In the genomic region with DNA sequence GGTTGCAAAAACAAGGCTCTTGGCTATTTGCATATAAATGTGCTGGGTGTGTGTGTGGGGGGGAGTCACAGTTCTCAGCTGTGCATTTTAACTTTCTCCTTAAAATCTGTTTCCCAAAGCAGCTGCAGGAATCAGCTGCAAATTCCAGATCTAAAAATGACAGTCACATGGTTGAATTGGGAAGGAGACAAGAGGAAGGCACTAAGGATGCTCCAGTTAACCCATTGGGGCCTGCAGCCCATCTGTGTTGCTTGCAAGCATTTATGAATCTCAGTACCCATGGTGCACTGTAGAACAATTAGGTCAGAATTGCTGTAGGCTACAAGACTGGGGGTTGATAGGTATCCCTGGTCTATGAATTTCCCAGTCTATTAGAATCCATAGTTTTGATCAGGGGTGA, we compare ENCODE assay signal across 16 mouse cellular contexts.
DNase-seq lines count a peak whose midpoint lies in the region; ATAC-seq and TF ChIP-seq lines count a peak whose summit lies in the region.
"Had no signal": no experiment of that assay in that cellular context is flagged by ENCODE, and none has a peak within 500 bp of the region (broad histone marks: within the 10 kb centered on the region; RNA-seq: fewer than 3 reads in every experiment).

No protein-coding gene starts in this region.

- no peak overlapping the region for H3K9ac ChIP-seq in forebrain, embryonic 13.5 days
- no peak overlapping the region for H3K9ac ChIP-seq in midbrain, embryonic 11.5 days (ENCODE audit: low read length)
- H3K9ac ChIP-seq in midbrain, embryonic 16.5 days (ENCODE audit: low read depth, low read length), result no peak overlapping the region
- H3K9ac ChIP-seq: heart, embryonic 13.5 days; hindbrain, embryonic 13.5 days had no signal

- H3K27me3 ChIP-seq in forebrain, embryonic 13.5 days, result no peaks in the 10 kb centered on the region
- 0 out of 2 replicates have a peak, but pooled peaks cover 4% of the 10 kb centered on the region for H3K27me3 ChIP-seq in forebrain, embryonic 10.5 days (ENCODE audit: poor library complexity, severe bottlenecking)
- H3K27me3 ChIP-seq in midbrain, embryonic 11.5 days (ENCODE audit: control insufficient read depth, insufficient read depth, low read length), result no peaks in the 10 kb centered on the region
- H3K27me3 ChIP-seq in midbrain, embryonic 16.5 days (ENCODE audit: control insufficient read depth, insufficient read depth, low read depth, low read length), result no peaks in the 10 kb centered on the region
- no peaks in the 10 kb centered on the region for H3K27me3 ChIP-seq in cerebellum, adult 2 months (ENCODE audit: control insufficient read depth, insufficient read depth, low read length)
- H3K27me3 ChIP-seq: heart, embryonic 13.5 days; hindbrain, embryonic 13.5 days; Patski had no signal

- DNase-seq in forebrain, embryonic 10.5 days (ENCODE audit: extremely low spot score, low spot score), result no peak
- DNase-seq in midbrain, embryonic 11.5 days (ENCODE audit: low spot score, missing footprints), result peak; percentile 72
- DNase-seq in layer of hippocampus, adult 8-10 months (ENCODE audit: low spot score in 2 of 2), result peak; percentile 25 to 33
- DNase-seq in right cerebral cortex, postnatal 10 days (ENCODE audit: low spot score in 2 of 2), result peak; percentile 50 to 79
- DNase-seq in adrenal gland, postnatal 14 days, result no peak
- no peak for DNase-seq in cerebellum, adult 2 months
- DNase-seq: cerebellum, adult 9-10 months; gastrocnemius, postnatal 36 days; kidney, postnatal 36 days; lung, adult 18-20 months had no signal

- peak; percentile 50 for ATAC-seq in forebrain, embryonic 13.5 days
- ATAC-seq in midbrain, embryonic 11.5 days (ENCODE audit: low FRiP score), result no peak
- ATAC-seq in midbrain, embryonic 16.5 days, result no peak
- ATAC-seq: intestine, postnatal 0 days; Patski had no signal

- no peak for TF ChIP-seq POLR2A in cerebellum, adult 2 months (IDR thresholded peaks at IDR 0.05; ENCODE audit: borderline replicate concordance, insufficient read depth, low read length)

- H3K4me1 ChIP-seq in forebrain, embryonic 13.5 days, result peaks cover 12% of the 10 kb centered on the region; the same call in 1 of the 2 replicates
- H3K4me1 ChIP-seq in forebrain, embryonic 10.5 days, result peaks cover 9% of the 10 kb centered on the region; the same call in 1 of the 2 replicates
- H3K4me1 ChIP-seq in midbrain, embryonic 11.5 days (ENCODE audit: control insufficient read depth, insufficient read depth, low read length), result no peaks in the 10 kb centered on the region
- H3K4me1 ChIP-seq in midbrain, embryonic 16.5 days (ENCODE audit: control insufficient read depth, insufficient read depth, low read length), result no peaks in the 10 kb centered on the region
- 0 out of 2 replicates have a peak, but pooled peaks cover 3% of the 10 kb centered on the region for H3K4me1 ChIP-seq in cerebellum, adult 2 months (ENCODE audit: control insufficient read depth, insufficient read depth, low read length)

- H3K36me3 ChIP-seq in forebrain, embryonic 13.5 days (ENCODE audit: poor library complexity, severe bottlenecking), result no peaks in the 10 kb centered on the region
- no peaks in the 10 kb centered on the region for H3K36me3 ChIP-seq in forebrain, embryonic 10.5 days (replicated peaks)
- H3K36me3 ChIP-seq in midbrain, embryonic 11.5 days (ENCODE audit: control insufficient read depth, insufficient read depth, low read length), result no peaks in the 10 kb centered on the region
- no peaks in the 10 kb centered on the region for H3K36me3 ChIP-seq in midbrain, embryonic 16.5 days (ENCODE audit: control insufficient read depth, insufficient read depth, low read length)
- H3K36me3 ChIP-seq: heart, embryonic 13.5 days; hindbrain, embryonic 13.5 days had no signal

- no peaks in the 10 kb centered on the region for H3K9me3 ChIP-seq in forebrain, embryonic 13.5 days (replicated peaks)
- H3K9me3 ChIP-seq in forebrain, embryonic 10.5 days, result no peaks in the 10 kb centered on the region
- no peaks in the 10 kb centered on the region for H3K9me3 ChIP-seq in midbrain, embryonic 11.5 days (ENCODE audit: control insufficient read depth, low read length)
- H3K9me3 ChIP-seq in midbrain, embryonic 16.5 days (replicated peaks; ENCODE audit: control insufficient read depth, low read length, poor library complexity, severe bottlenecking), result no peaks in the 10 kb centered on the region
- H3K9me3 ChIP-seq: heart, embryonic 13.5 days; hindbrain, embryonic 13.5 days had no signal

- H3K27ac ChIP-seq in forebrain, embryonic 13.5 days, result no peak overlapping the region
- no peak overlapping the region for H3K27ac ChIP-seq in forebrain, embryonic 10.5 days
- no peak overlapping the region for H3K27ac ChIP-seq in midbrain, embryonic 11.5 days (ENCODE audit: low read depth, low read length)
- no peak overlapping the region for H3K27ac ChIP-seq in midbrain, embryonic 16.5 days (ENCODE audit: low read length)
- no peak overlapping the region for H3K27ac ChIP-seq in cerebellum, adult 2 months (ENCODE audit: insufficient read depth, low read length)
- H3K27ac ChIP-seq: heart, embryonic 13.5 days; hindbrain, embryonic 13.5 days had no signal

- no peak overlapping the region for H3K4me2 ChIP-seq in forebrain, embryonic 13.5 days
- no peak overlapping the region for H3K4me2 ChIP-seq in midbrain, embryonic 11.5 days
- H3K4me2 ChIP-seq in midbrain, embryonic 16.5 days (ENCODE audit: low read length), result no peak overlapping the region
- H3K4me2 ChIP-seq: heart, embryonic 13.5 days; hindbrain, embryonic 13.5 days had no signal

- no peak overlapping the region for H3K4me3 ChIP-seq in forebrain, embryonic 13.5 days
- H3K4me3 ChIP-seq in forebrain, embryonic 10.5 days, result no peak overlapping the region
- H3K4me3 ChIP-seq in midbrain, embryonic 11.5 days (ENCODE audit: low read depth, low read length), result no peak overlapping the region
- H3K4me3 ChIP-seq in midbrain, embryonic 16.5 days (ENCODE audit: low read depth, low read length), result no peak overlapping the region
- no peak overlapping the region for H3K4me3 ChIP-seq in cerebellum, adult 2 months (replicated peaks; ENCODE audit: insufficient read depth, low read depth, low read length)
- H3K4me3 ChIP-seq: heart, embryonic 13.5 days; hindbrain, embryonic 13.5 days had no signal

- no peak for TF ChIP-seq CTCF in cerebellum, adult 2 months (IDR thresholded peaks at IDR 0.05; ENCODE audit: borderline replicate concordance, insufficient read depth, low read depth, low read length)

Comparison
In these comparisons a context has a peak if more than half of its experiments do, and no peak if none do; other contexts are left out.
1. DNase-seq: peak in midbrain, embryonic 11.5 days (single experiment), layer of hippocampus, adult 8-10 months (2 of 2) and right cerebral cortex, postnatal 10 days (2 of 2); none in forebrain, embryonic 10.5 days (single experiment), adrenal gland, postnatal 14 days (single experiment) and cerebellum, adult 2 months (0 of 2).